Mouse (Mus musculus): Measurements from ENCODE around the gene Auts2.

- TF ChIP-seq EP300 (IDR thresholded peaks at IDR 0.05; ENCODE audit: low read depth) (no peak), CTCF (IDR thresholded peaks at IDR 0.05; ENCODE audit: low read depth) (no peak)
Observed at GRCm38 (mm10) chr5:131732631-131733323, 810.4 kb downstream of the Auts2 start.
